Mouse (Mus musculus) natural killer cell, adult 2 months (primary cell): ENCODE results near the gene Gm26938.

Experiments
- DNase-seq, 2 experiments: peaks; one replicate each; pipeline ENCODE4 v3.0.0; 2022; ENCODE audit warnings: low spot score in 2 of 2

Gene Gm26938

GRCm38 (mm10) chr5:139816445-139816844 lies 9.8 kb downstream of the Gm26938 start:
- DNase-seq = no peak

- DNase-seq = no peak
Observed at GRCm38 (mm10) chr5:139815964-139816363, 10.2 kb downstream of the Gm26938 start.

- DNase-seq = no peak
Observed at GRCm38 (mm10) chr5:139813963-139814381, 12.2 kb downstream of the Gm26938 start.

GRCm38 (mm10) chr5:139813126-139813490 lies 13.1 kb downstream of the Gm26938 start:
- no peak for DNase-seq

DNA sequence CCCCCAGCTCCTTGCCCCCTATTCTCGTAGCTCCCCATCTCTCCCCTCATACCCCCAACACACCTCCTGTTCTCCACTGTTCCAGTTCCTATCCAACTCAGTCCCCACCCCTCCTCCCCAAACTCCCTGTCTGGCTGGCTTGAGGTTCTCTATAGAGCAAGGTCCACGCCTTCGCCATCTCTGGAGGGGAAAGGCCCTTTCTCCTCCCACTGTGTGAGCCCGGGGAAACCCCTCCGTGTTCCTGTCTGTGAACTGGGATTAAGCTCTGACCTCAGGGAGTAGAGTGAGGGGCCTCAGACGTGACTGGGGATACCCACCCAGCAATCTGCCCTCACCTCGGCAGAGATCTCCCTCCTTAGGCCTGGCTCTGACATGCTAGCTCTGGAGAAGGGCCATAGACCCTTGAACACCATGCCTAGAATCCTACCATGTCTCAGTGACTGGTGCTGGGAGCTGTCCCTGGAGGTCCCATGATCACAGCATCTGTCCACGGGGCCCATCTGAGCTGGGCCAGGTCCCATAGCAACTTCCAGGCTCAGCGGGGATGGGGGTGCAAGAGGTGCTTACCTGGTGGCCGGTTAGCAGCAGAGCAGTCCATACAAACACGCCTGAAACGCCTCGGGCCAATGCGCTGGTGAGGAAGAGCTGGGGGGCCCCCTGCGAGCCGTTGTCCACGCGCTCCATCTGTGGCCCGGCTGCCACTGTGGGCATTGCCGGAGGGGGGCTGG lies 13.6 kb downstream of the Gm26938 start:
- no peak for DNase-seq

GRCm38 (mm10) chr5:139811677-139812397 lies 14.4 kb downstream of the Gm26938 start:
- DNase-seq = no peak

DNA sequence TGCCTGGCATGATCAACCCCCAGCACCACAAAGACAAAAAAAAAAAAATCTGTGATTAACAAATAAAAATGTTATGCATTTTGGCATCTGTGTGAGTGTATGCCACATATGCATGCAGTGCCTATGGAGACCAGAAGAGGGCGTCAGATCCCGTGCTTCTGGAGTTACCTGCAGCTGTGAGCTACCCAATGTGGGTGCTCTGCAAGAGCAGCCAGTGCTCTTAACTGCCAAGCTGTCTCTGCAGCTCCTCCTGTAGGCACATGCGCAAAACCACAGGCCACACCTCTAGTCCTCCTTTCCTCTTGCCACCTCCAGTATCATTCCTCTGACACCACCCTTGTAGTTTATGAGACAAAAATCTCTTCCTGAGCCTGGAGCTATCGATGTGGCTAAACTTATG lies 16.8 kb downstream of the Gm26938 start:
- no peak for DNase-seq

GRCm38 (mm10) chr5:139805924-139806323 lies 20.3 kb downstream of the Gm26938 start:
- DNase-seq = no peak

DNA sequence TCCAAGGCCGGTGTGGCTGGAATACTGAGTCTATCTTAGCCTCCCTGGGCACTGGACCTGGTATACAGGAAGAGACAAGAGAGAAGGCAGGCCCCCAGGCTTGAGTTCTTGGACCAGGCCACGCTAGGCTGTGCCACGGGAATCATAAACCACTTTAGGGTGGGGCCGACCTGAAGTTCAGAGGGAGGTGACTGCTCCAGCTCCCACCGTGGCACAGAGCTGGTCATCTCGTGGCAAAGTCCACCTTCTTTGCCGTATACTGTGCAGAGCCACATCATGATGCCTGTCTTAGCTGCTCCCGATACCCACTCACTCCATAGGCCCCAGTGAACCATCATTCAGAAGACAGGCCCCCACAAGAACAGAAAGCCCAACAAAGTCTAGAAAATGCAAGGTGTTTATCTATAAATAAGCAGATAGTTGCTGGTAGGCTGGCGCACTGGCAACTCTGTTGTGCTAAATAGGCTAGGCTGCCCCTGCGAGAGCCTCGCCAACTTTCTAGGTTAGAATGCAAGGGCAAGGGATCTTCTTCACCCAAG lies 21.6 kb downstream of the Gm26938 start:
- no peak for DNase-seq

GRCm38 (mm10) chr5:139804107-139804551 lies 22.1 kb downstream of the Gm26938 start:
- DNase-seq = no peak

- DNase-seq = peak in 1 of 2 experiments; percentile 52
Observed at GRCm38 (mm10) chr5:139803601-139804102, 22.6 kb downstream of the Gm26938 start.

DNA sequence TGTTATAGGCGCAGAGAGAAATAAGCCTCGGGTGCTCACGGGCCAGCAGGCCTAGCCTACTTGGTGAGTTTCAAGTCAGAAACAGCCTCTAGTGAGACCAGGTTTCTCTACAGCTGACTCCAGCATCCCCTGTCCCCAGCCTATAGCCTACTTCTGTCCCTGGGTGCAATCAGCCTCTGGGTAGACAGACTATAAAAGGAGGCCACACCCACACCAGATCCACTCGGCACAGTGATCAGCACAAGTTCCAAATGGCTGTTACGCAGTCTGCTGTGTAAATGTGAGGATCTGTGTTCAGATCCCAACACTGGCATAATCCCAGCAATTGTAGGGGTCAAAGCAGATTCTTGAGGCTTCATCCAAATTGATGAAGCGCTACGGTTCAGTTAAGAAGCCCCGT lies 23.0 kb downstream of the Gm26938 start:
- no peak for DNase-seq

DNA sequence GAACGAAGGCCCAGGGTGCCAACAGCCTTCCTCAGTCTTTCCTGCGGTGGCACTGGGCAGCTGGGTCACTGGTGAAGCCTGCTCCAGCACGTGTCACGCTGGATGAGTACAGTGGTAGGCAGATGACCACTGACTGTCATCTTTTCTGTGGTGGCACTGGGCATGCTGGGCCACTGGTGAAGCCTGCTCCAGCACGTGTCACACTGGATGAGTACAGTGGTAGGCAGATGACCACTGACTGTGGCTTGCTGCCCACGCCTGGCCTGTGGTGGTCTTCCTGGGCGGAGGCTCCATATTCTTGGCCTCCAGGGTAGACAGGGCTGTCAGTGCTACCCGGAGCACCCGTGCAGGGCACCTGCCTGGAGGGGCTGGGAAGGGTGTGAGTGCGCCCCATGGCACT lies 24.3 kb downstream of the Gm26938 start:
- no peak for DNase-seq

DNA sequence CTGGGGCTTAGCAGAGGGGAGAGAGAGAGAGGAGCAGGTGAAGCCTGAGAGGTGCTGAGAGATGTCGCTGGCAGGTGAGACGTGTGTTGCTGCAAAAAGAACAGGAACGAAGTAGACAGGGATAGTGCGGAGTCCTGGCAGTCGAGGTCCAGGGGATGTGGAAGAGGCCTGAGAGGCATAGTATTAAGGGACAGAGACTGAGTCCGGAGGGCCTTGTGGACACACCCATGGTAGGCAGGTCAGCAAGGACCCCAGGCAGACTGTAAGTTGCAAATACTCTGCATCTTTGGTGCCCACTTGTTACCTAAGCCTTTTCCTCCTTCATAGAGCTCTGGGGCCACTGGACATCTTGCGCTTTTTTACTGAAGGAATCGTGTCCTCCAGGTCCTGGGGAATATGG lies 25.0 kb downstream of the Gm26938 start:
- DNase-seq = no peak

GRCm38 (mm10) chr5:139799801-139800590 lies 26.2 kb downstream of the Gm26938 start:
- DNase-seq = no peak

DNA sequence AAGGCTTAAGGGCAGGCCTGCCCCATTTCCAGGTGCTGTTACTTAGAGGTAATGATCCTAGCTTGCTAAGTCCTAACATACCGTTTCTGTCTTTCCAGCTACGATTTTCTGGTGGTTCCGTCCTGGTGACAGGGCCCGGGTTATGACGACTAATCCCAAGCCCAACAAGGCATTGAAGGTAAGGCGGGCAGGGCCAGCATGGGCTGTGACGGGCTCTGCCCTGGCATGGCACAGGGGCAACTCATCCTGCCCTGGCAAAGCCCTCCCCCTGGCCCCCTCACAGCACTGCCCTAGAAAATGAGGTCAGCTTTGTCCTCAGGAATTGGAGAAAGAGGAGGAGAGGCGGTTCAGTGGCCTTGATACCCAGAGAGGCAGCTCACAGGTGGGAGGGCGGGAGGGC lies 27.2 kb downstream of the Gm26938 start:
- DNase-seq = no peak

- DNase-seq = no peak
Observed at GRCm38 (mm10) chr5:139798168-139798900, 27.9 kb downstream of the Gm26938 start.

- DNase-seq = no peak
Observed at GRCm38 (mm10) chr5:139797473-139798167, 28.6 kb downstream of the Gm26938 start.

DNA sequence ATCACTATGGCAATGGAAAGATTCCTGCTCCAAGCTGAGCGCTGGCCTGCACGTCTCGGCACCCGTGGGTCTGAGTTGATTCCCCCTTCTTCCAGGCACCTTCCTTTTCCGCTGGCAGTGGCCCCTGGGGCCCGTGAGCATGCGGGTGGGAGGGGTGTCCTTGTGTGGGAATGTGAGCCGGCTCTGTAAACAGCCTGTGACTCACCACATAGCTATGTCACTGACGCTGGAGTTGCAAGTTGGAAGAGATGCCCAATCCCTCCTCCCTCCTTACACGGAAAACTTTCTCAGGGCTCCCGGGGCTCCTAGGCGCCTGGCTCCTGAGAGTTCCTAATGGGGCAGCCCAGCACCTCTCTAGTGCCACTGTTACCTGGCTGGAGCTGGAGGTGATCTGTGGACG lies 29.3 kb downstream of the Gm26938 start:
- DNase-seq = no peak

- no peak for DNase-seq
Observed at GRCm38 (mm10) chr5:139796001-139796620, 30.1 kb downstream of the Gm26938 start.
